Mouse (Mus musculus): ENCODE data around the gene Gabpb1. TPM values are rescaled to one million over a fixed set of nuclear protein-coding genes. Genes with fewer than 3 reads are reported as not detected.

Gabpb1 gene
- polyA plus RNA-seq, 1 experiment from 2014 or later = 103 TPM

DNA sequence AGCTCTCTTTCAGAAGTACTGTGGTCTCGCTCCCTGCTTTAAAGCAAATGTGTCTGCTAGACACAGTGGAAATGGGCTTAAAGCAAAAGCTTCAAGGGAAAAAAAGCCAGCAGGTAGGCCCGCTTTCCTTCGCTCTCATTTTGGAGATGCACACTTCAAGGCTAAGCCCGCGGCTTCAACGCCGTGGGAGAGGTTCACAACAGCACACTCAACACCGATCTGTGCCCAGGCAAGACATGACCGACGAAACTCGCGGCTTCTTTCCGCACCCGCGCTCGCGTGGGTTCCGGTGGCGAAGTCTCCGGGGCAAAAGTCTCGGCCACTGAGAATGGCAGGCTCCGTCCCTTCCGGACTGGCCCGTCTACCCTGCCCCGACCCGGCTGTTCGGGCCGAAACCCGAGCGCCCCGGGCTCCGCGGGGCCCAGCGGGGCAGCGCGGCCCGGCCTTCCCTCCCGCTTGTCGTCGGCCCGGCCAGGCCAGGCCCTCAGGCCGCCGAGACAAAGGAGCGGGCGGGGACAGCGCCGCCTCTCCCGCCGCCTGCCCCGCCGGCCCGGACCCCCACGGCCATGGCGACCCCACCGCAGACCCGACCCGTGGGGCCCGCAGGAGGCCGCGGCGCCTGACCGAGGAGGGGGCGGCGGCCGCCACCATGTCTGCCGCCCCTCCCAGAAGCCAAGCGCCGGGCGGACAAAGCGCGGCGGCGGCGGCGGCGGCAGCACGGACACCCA lies 1.5 kb downstream of the Gabpb1 start:
- DNase-seq (ENCODE audit: low spot score) = peak; percentile 81

GRCm38 (mm10) chr2:126673317-126674242 lies 2.6 kb downstream of the Gabpb1 start:
- WGBS = 77% methylated on average over 13 of the region's 13 CpGs
- peaks cover 37% of the 10 kb centered on the region for H3K36me3 ChIP-seq
- peak overlapping the region; percentile 100 for H3K27ac ChIP-seq
- H3K9me3 ChIP-seq (replicated peaks) = no peaks in the 10 kb centered on the region
- H3K4me1 ChIP-seq = peaks cover 20% of the 10 kb centered on the region
- no peaks in the 10 kb centered on the region for H3K27me3 ChIP-seq (ENCODE audit: low read depth, poor library complexity, severe bottlenecking)
- no peak for DNase-seq (ENCODE audit: low spot score)
- H3K4me3 ChIP-seq = peak overlapping the region; percentile 95

More for the DNA sequence above, 1.5 kb downstream of the Gabpb1 start:
- Histone ChIP-seq H3K9me3 (replicated peaks) (no peaks in the 10 kb centered on the region), H3K4me3 (peak overlapping the region; percentile 95), H3K27ac (peak overlapping the region; percentile 100), H3K27me3 (ENCODE audit: low read depth, poor library complexity, severe bottlenecking) (no peaks in the 10 kb centered on the region), H3K36me3 (peaks cover 37% of the 10 kb centered on the region), H3K4me1 (peaks cover 20% of the 10 kb centered on the region)
- WGBS = under 1% methylated on average over 75 of the region's 77 CpGs

DNA sequence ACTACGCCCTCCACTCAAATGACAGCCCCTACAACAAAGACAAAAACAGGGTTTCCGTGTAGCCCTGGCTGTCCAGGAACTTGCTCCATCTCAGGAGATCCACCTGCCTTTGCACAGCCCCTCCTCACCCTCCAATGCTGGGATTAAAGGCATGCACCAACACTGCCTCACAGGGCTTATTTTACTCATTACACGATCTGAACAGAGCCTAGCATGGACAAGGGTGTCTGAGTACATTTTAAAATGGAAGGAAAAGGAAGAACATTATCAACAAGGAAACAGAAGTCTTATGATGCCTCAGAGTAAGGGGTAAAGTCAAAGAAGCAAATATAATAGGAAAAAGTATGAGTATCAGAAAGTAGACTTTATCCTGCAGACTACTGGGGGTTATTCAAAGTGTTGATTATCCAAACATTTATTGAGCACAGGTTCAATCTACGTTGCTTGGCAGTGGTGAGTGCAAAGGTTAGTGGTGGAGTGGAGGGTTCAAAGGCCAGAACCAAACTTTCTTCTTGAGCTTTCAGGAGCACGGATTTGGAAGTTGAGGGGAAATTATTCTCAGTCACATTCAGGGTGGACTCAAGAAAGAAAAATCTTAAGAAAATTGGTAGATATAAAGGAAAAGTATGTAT lies 7.4 kb downstream of the Gabpb1 start:
- Histone ChIP-seq H3K27me3 (ENCODE audit: low read depth, poor library complexity, severe bottlenecking) (no peaks in the 10 kb centered on the region), H3K4me3 (no peak overlapping the region), H3K27ac (no peak overlapping the region), H3K9me3 (replicated peaks) (no peaks in the 10 kb centered on the region), H3K36me3 (peaks cover 26% of the 10 kb centered on the region), H3K4me1 (peaks cover 13% of the 10 kb centered on the region)
- WGBS = 89% methylated on average over 5 of the region's 5 CpGs
- DNase-seq (ENCODE audit: low spot score) = no peak

DNA sequence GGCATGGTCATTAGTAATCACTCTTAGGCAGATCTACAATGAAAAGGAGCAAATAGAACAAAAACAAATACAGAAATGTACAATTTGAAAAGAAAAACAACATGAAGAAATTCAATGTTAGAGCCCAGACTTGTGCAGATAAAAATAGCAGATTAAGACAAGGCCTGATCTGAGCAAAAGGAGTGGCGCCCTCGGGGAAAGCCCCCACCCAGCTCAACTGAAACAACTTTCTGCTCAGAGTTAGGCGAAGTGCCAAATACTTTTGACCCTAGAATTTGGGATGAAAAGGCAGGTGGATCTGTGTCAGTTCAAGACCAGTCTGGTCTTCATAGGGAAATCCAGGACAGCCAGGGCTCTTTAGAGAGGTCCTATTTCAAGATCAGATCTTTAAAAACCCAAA lies 10.2 kb downstream of the Gabpb1 start:
- no peaks in the 10 kb centered on the region for H3K27me3 ChIP-seq (ENCODE audit: low read depth, poor library complexity, severe bottlenecking)
- peaks cover 24% of the 10 kb centered on the region for H3K36me3 ChIP-seq
- no peaks in the 10 kb centered on the region for H3K4me1 ChIP-seq
- H3K9me3 ChIP-seq (replicated peaks) = no peaks in the 10 kb centered on the region
- H3K27ac ChIP-seq = no peak overlapping the region
- WGBS = 96% methylated on average over 3 of the region's 3 CpGs
- no peak overlapping the region for H3K4me3 ChIP-seq
- no peak for DNase-seq (ENCODE audit: low spot score)

GRCm38 (mm10) chr2:126663481-126663880 lies 12.7 kb downstream of the Gabpb1 start:
- Histone ChIP-seq H3K36me3 (peaks cover 13% of the 10 kb centered on the region; the same call in 1 of the 2 replicates), H3K27ac (no peak overlapping the region), H3K27me3 (ENCODE audit: low read depth, poor library complexity, severe bottlenecking) (no peaks in the 10 kb centered on the region), H3K9me3 (replicated peaks) (no peaks in the 10 kb centered on the region), H3K4me1 (no peaks in the 10 kb centered on the region), H3K4me3 (no peak overlapping the region)
- 67% methylated on average over 4 of the region's 4 CpGs for WGBS
- DNase-seq (ENCODE audit: low spot score) = no peak

DNA sequence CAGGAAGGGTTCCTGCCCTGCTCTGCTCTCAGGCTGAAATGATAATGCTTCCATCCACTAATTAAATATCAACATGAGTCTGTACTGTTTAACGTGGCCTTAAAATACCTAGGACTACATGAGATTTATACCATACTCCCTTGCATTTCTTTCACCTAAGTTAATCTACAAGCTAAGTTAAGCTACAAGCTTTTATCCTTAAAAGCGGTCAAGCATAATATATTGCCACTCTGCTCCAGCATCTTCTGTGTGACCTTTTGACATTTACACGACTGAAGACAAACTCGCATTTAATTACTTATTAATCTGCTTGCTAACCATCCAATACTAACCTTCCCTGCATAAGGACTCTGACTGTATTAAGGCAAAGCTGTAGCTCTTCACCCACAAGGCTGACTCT lies 23.2 kb downstream of the Gabpb1 start:
- 93% methylated on average over 4 of the region's 4 CpGs for WGBS
- peaks cover 92% of the 10 kb centered on the region for H3K36me3 ChIP-seq
- H3K27ac ChIP-seq = no peak overlapping the region
- H3K4me1 ChIP-seq = no peaks in the 10 kb centered on the region
- no peaks in the 10 kb centered on the region for H3K27me3 ChIP-seq (ENCODE audit: low read depth, poor library complexity, severe bottlenecking)
- no peak for DNase-seq (ENCODE audit: low spot score)
- H3K9me3 ChIP-seq (replicated peaks) = no peaks in the 10 kb centered on the region
- H3K4me3 ChIP-seq = no peak overlapping the region

DNA sequence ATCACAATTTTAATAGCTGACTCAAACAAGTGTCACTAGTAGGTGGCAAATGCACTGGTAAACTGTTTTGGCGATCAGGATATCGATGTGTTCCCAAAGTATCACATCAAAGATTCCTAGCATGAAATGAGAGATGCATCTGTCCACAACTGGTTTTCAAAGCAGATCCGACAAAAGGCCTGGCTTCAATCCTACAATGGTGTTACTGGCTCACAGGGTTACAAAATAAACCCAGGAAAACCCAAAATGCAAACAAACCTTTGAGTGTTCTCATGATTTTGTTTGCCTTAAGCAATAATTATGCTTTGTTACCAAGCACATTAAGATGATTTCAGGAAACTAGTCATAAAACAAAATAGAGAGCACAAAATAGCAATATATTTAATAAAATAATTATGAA lies 28.4 kb downstream of the Gabpb1 start:
- Histone ChIP-seq H3K36me3 (peaks cover 98% of the 10 kb centered on the region), H3K4me1 (no peaks in the 10 kb centered on the region), H3K27ac (no peak overlapping the region), H3K4me3 (no peak overlapping the region), H3K27me3 (ENCODE audit: low read depth, poor library complexity, severe bottlenecking) (no peaks in the 10 kb centered on the region), H3K9me3 (replicated peaks) (no peaks in the 10 kb centered on the region)
- DNase-seq (ENCODE audit: low spot score) = no peak
- WGBS = 92% methylated on average over 3 of the region's 3 CpGs

- DNase-seq (ENCODE audit: low spot score) = no peak
- H3K9me3 ChIP-seq (replicated peaks) = no peaks in the 10 kb centered on the region
- no peak overlapping the region for H3K4me3 ChIP-seq
- peaks cover 99% of the 10 kb centered on the region for H3K36me3 ChIP-seq
- H3K27ac ChIP-seq = no peak overlapping the region
- H3K4me1 ChIP-seq = no peaks in the 10 kb centered on the region
- H3K27me3 ChIP-seq (ENCODE audit: low read depth, poor library complexity, severe bottlenecking) = no peaks in the 10 kb centered on the region
- 94% methylated on average over 5 of the region's 5 CpGs for WGBS
Observed at GRCm38 (mm10) chr2:126646461-126646860, 29.7 kb downstream of the Gabpb1 start.

GRCm38 (mm10) chr2:126644768-126645167 lies 31.4 kb downstream of the Gabpb1 start:
- no peak overlapping the region for H3K27ac ChIP-seq
- no peaks in the 10 kb centered on the region for H3K9me3 ChIP-seq (replicated peaks)
- peaks cover 99% of the 10 kb centered on the region for H3K36me3 ChIP-seq
- H3K4me1 ChIP-seq = no peaks in the 10 kb centered on the region
- WGBS = 95% methylated on average over 1 of the region's 1 CpGs
- H3K4me3 ChIP-seq = no peak overlapping the region
- no peak for DNase-seq (ENCODE audit: low spot score)
- no peaks in the 10 kb centered on the region for H3K27me3 ChIP-seq (ENCODE audit: low read depth, poor library complexity, severe bottlenecking)

GRCm38 (mm10) chr2:126640298-126640697 lies 35.8 kb downstream of the Gabpb1 start:
- H3K27ac ChIP-seq = no peak overlapping the region
- 85% methylated on average over 2 of the region's 2 CpGs for WGBS
- no peaks in the 10 kb centered on the region for H3K27me3 ChIP-seq (ENCODE audit: low read depth, poor library complexity, severe bottlenecking)
- H3K9me3 ChIP-seq (replicated peaks) = no peaks in the 10 kb centered on the region
- H3K4me3 ChIP-seq = no peak overlapping the region
- DNase-seq (ENCODE audit: low spot score) = no peak
- peaks cover 86% of the 10 kb centered on the region for H3K36me3 ChIP-seq
- H3K4me1 ChIP-seq = no peaks in the 10 kb centered on the region

- no peaks in the 10 kb centered on the region for H3K27me3 ChIP-seq (ENCODE audit: low read depth, poor library complexity, severe bottlenecking)
- no peaks in the 10 kb centered on the region for H3K4me1 ChIP-seq
- no peak overlapping the region for H3K4me3 ChIP-seq
- 86% methylated on average over 12 of the region's 12 CpGs for WGBS
- DNase-seq (ENCODE audit: low spot score) = no peak
- peaks cover 83% of the 10 kb centered on the region for H3K36me3 ChIP-seq
- no peak overlapping the region for H3K27ac ChIP-seq
- no peaks in the 10 kb centered on the region for H3K9me3 ChIP-seq (replicated peaks)
Observed at GRCm38 (mm10) chr2:126635939-126636823, 40.0 kb downstream of the Gabpb1 start.

- peaks cover 12% of the 10 kb centered on the region for H3K4me1 ChIP-seq
- peaks cover 76% of the 10 kb centered on the region for H3K36me3 ChIP-seq
- no peak for DNase-seq (ENCODE audit: low spot score)
- no peak overlapping the region for H3K27ac ChIP-seq
- H3K4me3 ChIP-seq = no peak overlapping the region
- no peaks in the 10 kb centered on the region for H3K9me3 ChIP-seq (replicated peaks)
- WGBS = 93% methylated on average over 2 of the region's 2 CpGs
- no peaks in the 10 kb centered on the region for H3K27me3 ChIP-seq (ENCODE audit: low read depth, poor library complexity, severe bottlenecking)
Observed at GRCm38 (mm10) chr2:126633165-126633564, 43.0 kb downstream of the Gabpb1 start.
